17 mouse cellular contexts compared by ENCODE assay signal in the genomic region with DNA sequence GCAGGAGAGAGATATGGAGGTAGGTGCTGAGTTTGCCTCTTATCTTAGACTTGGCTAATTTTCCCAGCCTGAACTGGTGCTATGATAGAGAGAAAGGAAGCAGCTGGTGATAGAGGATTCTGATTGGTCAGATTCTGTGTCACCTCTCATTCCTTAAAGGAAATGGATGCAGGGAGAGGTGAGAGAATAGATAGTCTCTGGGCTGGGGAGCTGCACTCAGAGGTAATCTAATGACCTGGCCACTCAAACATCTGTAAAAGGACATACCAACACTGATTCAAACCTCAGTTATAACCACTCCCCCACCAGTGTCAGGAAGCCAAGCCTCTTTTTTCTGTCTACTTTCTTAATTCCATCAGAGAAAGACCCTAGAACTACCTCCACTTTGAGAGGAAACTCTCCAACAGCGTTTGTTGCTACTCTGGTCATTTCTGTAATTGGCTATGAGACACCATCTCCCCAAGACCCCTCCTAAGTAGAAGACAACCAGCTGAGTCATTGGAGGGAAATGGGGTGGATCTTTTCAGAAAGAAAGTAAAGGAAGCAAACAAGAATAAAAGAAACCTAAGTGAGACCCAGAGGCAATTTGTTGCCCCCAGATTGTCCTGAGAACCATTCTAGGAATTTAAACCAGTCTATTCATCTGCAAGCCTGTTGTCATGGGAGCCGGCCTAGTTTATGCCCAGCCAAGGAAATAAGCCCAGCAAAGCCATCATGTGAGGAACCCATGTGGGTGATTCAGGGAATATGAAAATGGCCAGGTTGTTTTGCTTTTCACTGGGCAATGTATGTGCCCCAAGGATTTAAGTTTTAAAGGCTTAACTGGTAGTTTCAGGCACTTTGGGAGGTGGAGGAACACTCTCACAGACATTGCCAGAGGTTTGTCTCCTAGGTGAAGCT. TPM values are rescaled to one million over a fixed set of nuclear protein-coding genes. Genes with fewer than 3 reads are reported as not detected.
"Had no signal": no experiment of that assay in that cellular context is flagged by ENCODE, and none has a peak within 500 bp of the region (broad histone marks: within the 10 kb centered on the region; RNA-seq: fewer than 3 reads in every experiment).

No protein-coding gene starts in this region.

- H3K27ac ChIP-seq: limb, embryonic 15.5 days; liver, embryonic 12.5 days; macrophage; neural tube, embryonic 13.5 days; stomach, embryonic 15.5 days had no signal

- H3K4me2 ChIP-seq: limb, embryonic 15.5 days; liver, embryonic 12.5 days; lung, embryonic 14.5 days; midbrain, embryonic 11.5 days; neural tube, embryonic 13.5 days; stomach, embryonic 15.5 days had no signal

- DNase-seq: kidney, postnatal 10 days; layer of hippocampus, adult 9-11 months; layer of hippocampus, postnatal 36 days; lung, embryonic 14.5 days; lung, postnatal 10 days; right cerebral cortex, adult 18-20 months; thymus, postnatal 4 days had no signal

- H3K4me1 ChIP-seq: limb, embryonic 15.5 days; liver, embryonic 12.5 days; neural tube, embryonic 13.5 days; stomach, embryonic 15.5 days had no signal

- H3K4me3 ChIP-seq: limb, embryonic 15.5 days; liver, embryonic 12.5 days; megakaryocyte, embryonic 14.5 days; neural tube, embryonic 13.5 days; stomach, embryonic 15.5 days had no signal

- H3K9ac ChIP-seq: limb, embryonic 15.5 days; liver, embryonic 12.5 days; lung, embryonic 14.5 days; neural tube, embryonic 13.5 days; stomach, embryonic 15.5 days had no signal

- H3K9me3 ChIP-seq: limb, embryonic 15.5 days; liver, embryonic 12.5 days; megakaryocyte, embryonic 14.5 days; neural tube, embryonic 13.5 days; stomach, embryonic 15.5 days had no signal

- ATAC-seq: liver, embryonic 12.5 days; midbrain, embryonic 16.5 days had no signal

- H3K27me3 ChIP-seq: limb, embryonic 15.5 days; liver, embryonic 12.5 days; neural tube, embryonic 13.5 days; stomach, embryonic 15.5 days had no signal

- H3K36me3 ChIP-seq: limb, embryonic 15.5 days; liver, embryonic 12.5 days; neural tube, embryonic 13.5 days; stomach, embryonic 15.5 days had no signal

RNA-seq across cellular contexts. Expression of a gene that starts 38.7 kb away (rescaled TPM):
- polyA plus RNA-seq: large intestine, adult 2 months; limb, embryonic 15.5 days; liver, embryonic 12.5 days; lung, embryonic 14.5 days; macrophage; stomach, embryonic 15.5 days had no signal

RNA-seq across cellular contexts. Expression of a gene that starts 38.9 kb away (rescaled TPM):
- polyA plus RNA-seq: macrophage; spleen, adult 2 months had no signal
